Mouse (Mus musculus): Measurements from ENCODE around the gene Specc1. TPM values are rescaled to one million over a fixed set of nuclear protein-coding genes. Genes with fewer than 3 reads are reported as not detected.

Specc1 gene
- polyA plus RNA-seq, 1 experiment, result 28.9 TPM

DNA sequence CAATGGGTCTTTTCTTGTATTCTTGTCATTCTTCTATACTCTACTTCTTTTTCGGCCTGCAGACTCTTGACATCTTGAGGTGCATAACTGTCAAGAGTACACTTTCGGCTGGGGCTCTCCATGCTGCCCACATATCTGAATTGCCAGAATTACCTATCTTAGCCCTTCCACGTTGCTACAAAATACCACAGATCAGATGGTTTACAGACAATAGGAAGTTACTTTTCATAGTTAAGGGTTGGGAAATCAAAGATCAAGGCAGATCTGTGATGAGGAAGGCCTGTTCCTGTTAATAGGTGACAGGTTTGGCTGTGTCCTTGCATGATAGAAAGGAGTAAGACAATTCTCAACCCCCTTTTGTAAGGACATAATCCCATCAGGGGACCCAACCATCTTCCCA, 209.9 kb downstream of the Specc1 start:
- WGBS, result 64% methylated on average over 3 of the region's 3 CpGs
- no peak for TF ChIP-seq CTCF (IDR thresholded peaks at IDR 0.05; ENCODE audit: extremely low read depth, insufficient read depth, insufficient read length, insufficient replicate concordance)
- TF ChIP-seq POLR2A (IDR thresholded peaks at IDR 0.05; ENCODE audit: low read depth, low read length), result no peak
- Histone ChIP-seq H3K4me1 (ENCODE audit: control insufficient read depth, insufficient read depth, insufficient read length) (no peaks in the 10 kb centered on the region), H3K4me3 (ENCODE audit: extremely low read depth, insufficient read depth, insufficient read length) (no peak overlapping the region), H3K36me3 (ENCODE audit: control insufficient read depth, insufficient read depth, low read length) (no peaks in the 10 kb centered on the region), H3K27ac (ENCODE audit: insufficient read depth, low read length) (no peak overlapping the region), H3K27me3 (ENCODE audit: control insufficient read depth, insufficient read depth, low read length) (no peaks in the 10 kb centered on the region)
- no peak for DNase-seq (ENCODE audit: low read depth in 1 of 2, low spot score in 2 of 2)

DNA sequence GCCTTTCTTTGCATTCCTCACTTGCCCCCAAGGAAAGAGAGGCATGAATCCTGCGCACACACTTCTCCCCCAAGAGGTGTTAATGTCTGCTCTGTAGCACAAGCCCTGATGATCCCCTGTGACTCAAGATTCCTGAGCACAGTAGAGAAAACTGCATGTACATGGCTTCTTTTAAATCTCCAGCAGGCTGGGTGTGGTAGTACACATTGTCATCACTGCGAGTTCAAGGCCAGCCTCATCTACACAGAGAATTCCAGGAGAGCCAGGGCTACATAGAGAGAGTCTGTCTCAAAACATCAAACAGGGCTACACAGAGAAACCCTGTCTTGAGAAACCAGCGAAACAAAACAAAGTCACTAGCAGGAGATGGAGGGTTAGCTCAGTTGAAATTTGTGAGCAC, 211.6 kb downstream of the Specc1 start:
- H3K27ac ChIP-seq (ENCODE audit: insufficient read depth, low read length), result no peak overlapping the region
- H3K27me3 ChIP-seq (ENCODE audit: control insufficient read depth, insufficient read depth, low read length), result no peaks in the 10 kb centered on the region
- H3K36me3 ChIP-seq (ENCODE audit: control insufficient read depth, insufficient read depth, low read length), result no peaks in the 10 kb centered on the region
- DNase-seq (ENCODE audit: low read depth in 1 of 2, low spot score in 2 of 2), result no peak
- TF ChIP-seq CTCF (IDR thresholded peaks at IDR 0.05; ENCODE audit: extremely low read depth, insufficient read depth, insufficient read length, insufficient replicate concordance) (no peak), POLR2A (IDR thresholded peaks at IDR 0.05; ENCODE audit: low read depth, low read length) (no peak)
- no peak overlapping the region for H3K4me3 ChIP-seq (ENCODE audit: extremely low read depth, insufficient read depth, insufficient read length)
- WGBS, result 94% methylated on average over 3 of the region's 3 CpGs
- no peaks in the 10 kb centered on the region for H3K4me1 ChIP-seq (ENCODE audit: control insufficient read depth, insufficient read depth, insufficient read length)

DNA sequence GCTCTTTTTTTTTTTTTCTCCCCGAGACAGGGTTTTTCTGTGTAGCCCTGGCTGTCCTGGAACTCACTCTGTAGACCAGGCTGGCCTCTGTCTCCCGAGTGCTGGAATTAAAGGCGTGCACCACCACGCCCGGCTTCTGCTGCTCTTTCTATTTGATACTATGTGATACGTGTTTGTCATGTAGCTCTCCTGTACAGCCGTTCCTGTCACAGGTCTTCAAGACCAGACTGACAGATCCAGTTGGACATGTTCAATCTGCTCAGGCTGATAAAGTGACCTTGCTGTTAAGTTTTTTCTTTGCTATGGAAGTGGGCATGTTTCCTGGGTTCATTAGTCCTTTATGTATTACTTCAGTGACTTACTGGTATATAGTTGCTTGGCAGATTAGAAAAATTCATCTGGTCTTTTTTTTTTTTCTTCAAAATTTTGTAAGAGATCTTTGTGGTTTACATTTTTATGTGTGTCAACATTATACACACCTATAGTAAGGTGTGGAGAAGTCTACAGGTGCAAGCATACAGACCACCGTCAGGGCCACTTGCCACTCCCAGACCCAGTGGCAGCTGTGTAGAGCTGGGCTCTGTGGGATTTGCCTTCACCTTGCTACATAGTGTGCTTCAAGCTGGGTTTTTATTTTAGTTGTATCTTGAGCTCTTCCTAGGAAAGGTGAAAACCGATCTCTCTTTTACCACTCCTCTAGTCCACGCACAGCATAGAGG, 221.0 kb downstream of the Specc1 start:
- Histone ChIP-seq H3K4me1 (ENCODE audit: control insufficient read depth, insufficient read depth, insufficient read length) (no peaks in the 10 kb centered on the region), H3K27ac (ENCODE audit: insufficient read depth, low read length) (no peak overlapping the region), H3K36me3 (ENCODE audit: control insufficient read depth, insufficient read depth, low read length) (no peaks in the 10 kb centered on the region), H3K4me3 (ENCODE audit: extremely low read depth, insufficient read depth, insufficient read length) (no peak overlapping the region), H3K27me3 (ENCODE audit: control insufficient read depth, insufficient read depth, low read length) (no peaks in the 10 kb centered on the region)
- 93% methylated on average over 10 of the region's 10 CpGs for WGBS
- no peak for TF ChIP-seq CTCF (IDR thresholded peaks at IDR 0.05; ENCODE audit: extremely low read depth, insufficient read depth, insufficient read length, insufficient replicate concordance)
- TF ChIP-seq POLR2A (IDR thresholded peaks at IDR 0.05; ENCODE audit: low read depth, low read length), result no peak
- no peak for DNase-seq (ENCODE audit: low read depth in 1 of 2, low spot score in 2 of 2)

DNA sequence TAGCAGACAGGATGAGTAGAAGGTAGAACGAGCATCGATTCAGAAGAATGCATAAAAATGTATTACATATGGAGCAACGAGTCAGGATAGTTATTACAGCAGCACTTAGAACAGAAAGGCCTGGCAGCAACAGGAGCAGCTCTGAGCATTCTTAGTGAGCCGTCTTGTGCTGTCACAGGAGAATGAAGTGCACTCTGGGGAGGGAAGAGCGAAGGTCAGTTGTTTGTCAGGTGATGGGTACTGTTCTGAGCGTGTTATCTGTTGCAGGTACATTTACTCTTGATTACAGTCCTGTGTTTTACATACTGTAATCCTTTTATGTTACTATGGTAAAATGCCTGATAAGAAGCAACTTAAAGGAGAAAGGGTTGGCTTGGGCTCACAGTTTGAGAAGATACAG, 224.2 kb downstream of the Specc1 start:
- H3K36me3 ChIP-seq (ENCODE audit: control insufficient read depth, insufficient read depth, low read length), result no peaks in the 10 kb centered on the region
- WGBS, result 94% methylated on average over 6 of the region's 6 CpGs
- H3K4me1 ChIP-seq (ENCODE audit: control insufficient read depth, insufficient read depth, insufficient read length), result no peaks in the 10 kb centered on the region
- TF ChIP-seq POLR2A (IDR thresholded peaks at IDR 0.05; ENCODE audit: low read depth, low read length) (no peak), CTCF (IDR thresholded peaks at IDR 0.05; ENCODE audit: extremely low read depth, insufficient read depth, insufficient read length, insufficient replicate concordance) (no peak)
- no peak for DNase-seq (ENCODE audit: low read depth in 1 of 2, low spot score in 2 of 2)
- no peak overlapping the region for H3K4me3 ChIP-seq (ENCODE audit: extremely low read depth, insufficient read depth, insufficient read length)
- H3K27ac ChIP-seq (ENCODE audit: insufficient read depth, low read length), result no peak overlapping the region
- no peaks in the 10 kb centered on the region for H3K27me3 ChIP-seq (ENCODE audit: control insufficient read depth, insufficient read depth, low read length)

DNA sequence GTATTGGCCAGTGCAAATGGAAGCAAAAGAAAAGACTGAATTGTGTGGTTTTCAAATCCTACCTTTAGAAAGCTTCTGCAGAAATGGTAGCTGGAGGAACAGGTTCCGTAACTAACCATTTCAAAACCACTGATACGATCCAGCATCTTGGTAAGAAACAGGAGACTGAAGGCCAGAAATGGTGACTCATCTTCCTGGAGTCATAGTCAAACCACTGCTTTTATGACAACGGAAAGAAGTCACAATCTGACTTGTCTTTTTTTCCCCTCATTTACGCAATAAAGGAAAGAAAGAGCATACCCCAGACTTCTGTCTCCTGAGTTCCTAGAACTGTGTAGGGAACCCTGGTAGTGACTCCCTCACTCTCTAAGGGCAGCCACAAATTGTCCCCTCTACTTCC, 228.3 kb downstream of the Specc1 start:
- Histone ChIP-seq H3K27ac (ENCODE audit: insufficient read depth, low read length) (no peak overlapping the region), H3K4me1 (ENCODE audit: control insufficient read depth, insufficient read depth, insufficient read length) (no peaks in the 10 kb centered on the region), H3K36me3 (ENCODE audit: control insufficient read depth, insufficient read depth, low read length) (no peaks in the 10 kb centered on the region), H3K27me3 (ENCODE audit: control insufficient read depth, insufficient read depth, low read length) (no peaks in the 10 kb centered on the region), H3K4me3 (ENCODE audit: extremely low read depth, insufficient read depth, insufficient read length) (no peak overlapping the region)
- WGBS, result 51% methylated on average over 4 of the region's 4 CpGs
- DNase-seq (ENCODE audit: low read depth in 1 of 2, low spot score in 2 of 2), result no peak
- TF ChIP-seq POLR2A (IDR thresholded peaks at IDR 0.05; ENCODE audit: low read depth, low read length) (no peak), CTCF (IDR thresholded peaks at IDR 0.05; ENCODE audit: extremely low read depth, insufficient read depth, insufficient read length, insufficient replicate concordance) (no peak)

DNA sequence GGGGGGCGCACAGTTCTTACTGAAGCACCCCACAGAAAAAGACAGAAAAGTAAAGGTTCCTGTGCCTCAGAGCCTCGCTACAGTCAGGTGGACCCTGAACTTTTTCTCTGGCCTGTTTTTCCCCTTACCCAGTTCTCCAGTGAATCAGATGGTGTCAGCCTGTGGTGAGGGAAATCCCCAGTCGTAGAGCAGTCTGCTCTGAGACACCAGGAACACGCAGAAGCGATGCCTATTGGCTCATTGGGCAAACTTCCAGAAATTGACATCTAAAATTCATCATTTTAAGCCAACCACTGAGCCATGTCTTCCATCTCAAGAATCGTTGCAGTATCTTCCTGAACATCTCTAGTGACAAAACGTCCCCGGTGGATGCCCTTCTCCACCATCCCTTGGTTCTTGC, 230.5 kb downstream of the Specc1 start:
- TF ChIP-seq POLR2A (IDR thresholded peaks at IDR 0.05; ENCODE audit: low read depth, low read length), result no peak
- TF ChIP-seq CTCF (IDR thresholded peaks at IDR 0.05; ENCODE audit: extremely low read depth, insufficient read depth, insufficient read length, insufficient replicate concordance), result no peak
- 49% methylated on average over 8 of the region's 8 CpGs for WGBS

DNA sequence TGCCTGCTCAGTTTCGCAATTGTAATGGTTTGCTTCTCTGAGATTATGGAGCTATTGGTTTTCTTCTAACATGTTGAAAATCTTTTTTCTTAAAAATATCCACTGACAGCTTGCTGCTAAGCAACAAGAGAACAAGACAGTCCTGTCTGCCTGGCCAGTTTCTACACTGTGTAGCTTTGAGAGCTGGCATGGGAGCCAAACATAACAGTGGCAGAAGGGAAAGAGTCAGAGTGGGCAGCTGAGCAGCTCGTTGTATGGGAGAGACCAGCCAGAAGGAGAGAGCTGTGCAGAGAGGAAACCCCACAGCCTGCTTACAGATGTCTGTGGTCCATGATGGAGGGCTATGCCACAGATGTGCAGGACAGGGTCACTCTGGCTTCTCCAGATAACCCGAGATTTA, 235.5 kb downstream of the Specc1 start:
- Histone ChIP-seq H3K27me3 (ENCODE audit: control insufficient read depth, insufficient read depth, low read length) (no peaks in the 10 kb centered on the region), H3K4me3 (ENCODE audit: extremely low read depth, insufficient read depth, insufficient read length) (no peak overlapping the region), H3K4me1 (ENCODE audit: control insufficient read depth, insufficient read depth, insufficient read length) (no peaks in the 10 kb centered on the region), H3K27ac (ENCODE audit: insufficient read depth, low read length) (no peak overlapping the region), H3K36me3 (ENCODE audit: control insufficient read depth, insufficient read depth, low read length) (no peaks in the 10 kb centered on the region)
- 50% methylated on average over 3 of the region's 3 CpGs for WGBS
- TF ChIP-seq CTCF (IDR thresholded peaks at IDR 0.05; ENCODE audit: extremely low read depth, insufficient read depth, insufficient read length, insufficient replicate concordance) (no peak), POLR2A (IDR thresholded peaks at IDR 0.05; ENCODE audit: low read depth, low read length) (no peak)
- no peak for DNase-seq (ENCODE audit: low read depth in 1 of 2, low spot score in 2 of 2)

More for the DNA sequence above, 230.5 kb downstream of the Specc1 start:
- no peak overlapping the region for H3K27ac ChIP-seq (ENCODE audit: insufficient read depth, low read length)
- no peak for DNase-seq (ENCODE audit: low read depth in 1 of 2, low spot score in 2 of 2)
- no peaks in the 10 kb centered on the region for H3K4me1 ChIP-seq (ENCODE audit: control insufficient read depth, insufficient read depth, insufficient read length)
- H3K36me3 ChIP-seq (ENCODE audit: control insufficient read depth, insufficient read depth, low read length), result no peaks in the 10 kb centered on the region
- H3K4me3 ChIP-seq (ENCODE audit: extremely low read depth, insufficient read depth, insufficient read length), result no peak overlapping the region
- no peaks in the 10 kb centered on the region for H3K27me3 ChIP-seq (ENCODE audit: control insufficient read depth, insufficient read depth, low read length)

Measured in spleen, adult 2 months (tissue).